Comparison of ENCODE assay signal across 8 mouse cellular contexts in genomic region chr16:18878091-18878720, GRCm38 (mm10). TPM values are rescaled to one million over a fixed set of nuclear protein-coding genes. Genes with fewer than 3 reads are reported as not detected.
DNase-seq lines count a peak whose midpoint lies in the region; ATAC-seq and TF ChIP-seq lines count a peak whose summit lies in the region.

No protein-coding gene starts in this region.

- peak overlapping the region; percentile 75 for H3K4me2 ChIP-seq in forebrain, postnatal 0 days (ENCODE audit: low read depth)
- H3K4me2 ChIP-seq in liver, postnatal 0 days (ENCODE audit: low read depth, low read length) = peak overlapping the region; percentile 98

- peak overlapping the region; percentile 99 for H3K27ac ChIP-seq in bone marrow, adult 2 months (ENCODE audit: control insufficient read depth, insufficient read depth, low read depth, low read length, poor library complexity)
- peak overlapping the region; percentile 98 for H3K27ac ChIP-seq in forebrain, postnatal 0 days (ENCODE audit: low read depth, low read length)
- peak overlapping the region; percentile 97 for H3K27ac ChIP-seq in liver, postnatal 0 days (ENCODE audit: low read depth)

- ATAC-seq in forebrain, postnatal 0 days = peak; percentile 5
- ATAC-seq in liver, postnatal 0 days = no peak

- H3K9me3 ChIP-seq in forebrain, postnatal 0 days (ENCODE audit: low read length) = no peaks in the 10 kb centered on the region
- no peaks in the 10 kb centered on the region for H3K9me3 ChIP-seq in liver, postnatal 0 days (ENCODE audit: low read length)

- no peak for TF ChIP-seq EP300 in liver, postnatal 0 days (IDR thresholded peaks at IDR 0.05; ENCODE audit: low read depth)

- TF ChIP-seq CTCF in bone marrow, adult 2 months (IDR thresholded peaks at IDR 0.05; ENCODE audit: control insufficient read depth, insufficient read depth, low read length) = no peak
- no peak; the same call in 1 of the 2 replicates for TF ChIP-seq CTCF in forebrain, postnatal 0 days (IDR thresholded peaks at IDR 0.05; ENCODE audit: low read depth)
- TF ChIP-seq CTCF in liver, postnatal 0 days (IDR thresholded peaks at IDR 0.05; ENCODE audit: low read depth) = no peak; the same call in 1 of the 2 replicates

- TF ChIP-seq POLR2A in bone marrow, adult 2 months (IDR thresholded peaks at IDR 0.05; ENCODE audit: borderline replicate concordance, control insufficient read depth, low read depth, low read length) = no peak

- WGBS in bone marrow, adult 2 months = 13% methylated on average over 20 of the region's 20 CpGs
- 21% methylated on average over 20 of the region's 20 CpGs for WGBS in forebrain, postnatal 0 days
- 19% methylated on average over 20 of the region's 20 CpGs for WGBS in liver, postnatal 0 days (ENCODE audit: insufficient replicate concordance)

- H3K27me3 ChIP-seq in forebrain, postnatal 0 days (ENCODE audit: insufficient read depth, low read length) = no peaks in the 10 kb centered on the region
- H3K27me3 ChIP-seq in liver, postnatal 0 days (ENCODE audit: insufficient read depth, low read length) = no peaks in the 10 kb centered on the region

- peak overlapping the region; percentile 99 for H3K4me3 ChIP-seq in bone marrow, adult 2 months (replicated peaks; ENCODE audit: control insufficient read depth, low read depth, low read length)
- peak overlapping the region; percentile 96 for H3K4me3 ChIP-seq in forebrain, postnatal 0 days (ENCODE audit: low read depth, low read length)
- peak overlapping the region; percentile 77 for H3K4me3 ChIP-seq in liver, postnatal 0 days (ENCODE audit: low read depth, low read length)

- peak; percentile 6 for DNase-seq in kidney, postnatal 14 days
- no peak for DNase-seq in kidney, adult 8-10 months
- peak; percentile 76 for DNase-seq in forebrain, postnatal 0 days
- no peak for DNase-seq in liver, postnatal 0 days
- peak; percentile 21 for DNase-seq in telencephalon, adult 2 months (ENCODE audit: low read depth, low spot score)
- DNase-seq in adrenal gland, postnatal 25 days = no peak
- no peak for DNase-seq in cerebellum, adult 8-10 months

- no peaks in the 10 kb centered on the region; the same call in 1 of the 2 replicates for H3K4me1 ChIP-seq in bone marrow, adult 2 months (ENCODE audit: control insufficient read depth, insufficient read depth, low read length)
- no peaks in the 10 kb centered on the region; the same call in 1 of the 2 replicates for H3K4me1 ChIP-seq in forebrain, postnatal 0 days (ENCODE audit: insufficient read depth)
- peaks cover 34% of the 10 kb centered on the region for H3K4me1 ChIP-seq in liver, postnatal 0 days (ENCODE audit: insufficient read depth)

- peaks cover 8% of the 10 kb centered on the region; the same call in 1 of the 2 replicates for H3K36me3 ChIP-seq in forebrain, postnatal 0 days (ENCODE audit: insufficient read depth)
- peaks cover 30% of the 10 kb centered on the region for H3K36me3 ChIP-seq in liver, postnatal 0 days (replicated peaks; ENCODE audit: insufficient read depth, low read length)

- peak overlapping the region; percentile 91 for H3K9ac ChIP-seq in forebrain, postnatal 0 days
- H3K9ac ChIP-seq in liver, postnatal 0 days (replicated peaks) = peak overlapping the region; percentile 95

RNA-seq across cellular contexts. Expression of gene Hira, which starts 1.4 kb away (rescaled TPM):
- polyA plus RNA-seq in bone marrow, adult 2 months (2011; ENCODE audit: insufficient read depth, insufficient read length, low replicate concordance, missing spikeins) = 13.7 and 30.9 TPM in 2 replicates
- 62.9 and 64.1 TPM in 2 replicates for total RNA-seq in forebrain, postnatal 0 days (2014; rRNA removed)
- polyA plus RNA-seq in forebrain, postnatal 0 days (2015; fragmentation: Nextera tagmentation; extraction: Ambion mirVana) = 16.9 and 24.0 TPM in 2 replicates
- polyA plus RNA-seq in liver, postnatal 0 days (2015; fragmentation: Nextera tagmentation; extraction: Ambion mirVana) = 2.6 and 3.1 TPM in 2 replicates
- 34.8 and 44.3 TPM in 2 replicates for total RNA-seq in adrenal gland, postnatal 25 days (2021)

RNA-seq across cellular contexts. Expression of gene Mrpl40, which starts 1.5 kb away (rescaled TPM):
- polyA plus RNA-seq in bone marrow, adult 2 months (2011; ENCODE audit: insufficient read depth, insufficient read length, low replicate concordance, missing spikeins) = 23.8 and 52.7 TPM in 2 replicates
- 35.8 and 42.2 TPM in 2 replicates for total RNA-seq in forebrain, postnatal 0 days (2014; rRNA removed)
- polyA plus RNA-seq in forebrain, postnatal 0 days (2015; fragmentation: Nextera tagmentation; extraction: Ambion mirVana) = 75.8 and 77.0 TPM in 2 replicates
- polyA plus RNA-seq in liver, postnatal 0 days (2015; fragmentation: Nextera tagmentation; extraction: Ambion mirVana) = 41.4 and 42.0 TPM in 2 replicates
- 57.3 and 64.7 TPM in 2 replicates for total RNA-seq in adrenal gland, postnatal 25 days (2021)

RNA-seq across cellular contexts. Expression of gene Gm28539, which starts 41.8 kb away (rescaled TPM):
- not detected in 2 replicates for polyA plus RNA-seq in bone marrow, adult 2 months (2011; ENCODE audit: insufficient read depth, insufficient read length, low replicate concordance, missing spikeins)
- not detected in 2 replicates for total RNA-seq in forebrain, postnatal 0 days (2014; rRNA removed)
- polyA plus RNA-seq in forebrain, postnatal 0 days (2015; fragmentation: Nextera tagmentation; extraction: Ambion mirVana) = not detected in 2 replicates
- not detected in 2 replicates for polyA plus RNA-seq in liver, postnatal 0 days (2015; fragmentation: Nextera tagmentation; extraction: Ambion mirVana)
- 3.8 and 4.6 TPM in 2 replicates for total RNA-seq in adrenal gland, postnatal 25 days (2021)

RNA-seq across cellular contexts. Expression of gene 2510002D24Rik, which starts 41.8 kb away (rescaled TPM):
- polyA plus RNA-seq in bone marrow, adult 2 months (2011; ENCODE audit: insufficient read depth, insufficient read length, low replicate concordance, missing spikeins) = 16.0 and 24.6 TPM in 2 replicates
- total RNA-seq in forebrain, postnatal 0 days (2014; rRNA removed) = 21.2 and 25.6 TPM in 2 replicates
- polyA plus RNA-seq in forebrain, postnatal 0 days (2015; fragmentation: Nextera tagmentation; extraction: Ambion mirVana) = 16.9 and 44.1 TPM in 2 replicates
- 9.7 and 11.8 TPM in 2 replicates for polyA plus RNA-seq in liver, postnatal 0 days (2015; fragmentation: Nextera tagmentation; extraction: Ambion mirVana)
- 15.5 and 24.3 TPM in 2 replicates for total RNA-seq in adrenal gland, postnatal 25 days (2021)

Comparison
In these comparisons a context has a peak if more than half of its experiments do, and no peak if none do; other contexts are left out.
1. DNase-seq: peak in kidney, postnatal 14 days (single experiment), forebrain, postnatal 0 days (single experiment) and telencephalon, adult 2 months (single experiment); none in kidney, adult 8-10 months (0 of 2), liver, postnatal 0 days (single experiment), adrenal gland, postnatal 25 days (single experiment) and cerebellum, adult 8-10 months (single experiment).
2. Peak in every context shown above with its lines, with median percentiles within 50 percentile points of each other: H3K27ac ChIP-seq and H3K4me3 ChIP-seq.